Mouse (Mus musculus) embryonic fibroblast, embryonic 13.5 days (primary cell): Measurements from ENCODE around the gene Acta1.

Experiments used
- CTCF ChIP-seq: IDR thresholded peaks from 2 replicates; pipeline ENCODE4 v1.5.1; 2011; ENCODE audit warnings: mild to moderate bottlenecking, control low read depth, low read length, moderate library complexity, borderline replicate concordance; ENCODE audit not compliant: insufficient read depth
- POLR2A ChIP-seq: IDR thresholded peaks from 2 replicates; pipeline ENCODE4 v1.6.1; 2011; ENCODE audit warnings: low read depth, mild to moderate bottlenecking, control low read depth, low read length, moderate library complexity

GRCm38 (mm10) chr8:123842086-123842485 is 52.5 kb downstream of the Acta1 start:
- TF ChIP-seq CTCF (no peak), POLR2A (no peak)
